Mouse (Mus musculus) testis, adult 2 months (tissue): Measurements from ENCODE around the gene Myh9.

Source experiments
- CTCF ChIP-seq: fragments of 200-500 bp; IDR thresholded peaks from 2 replicates; pipeline ENCODE4 v1.5.1; 2012; ENCODE audit warnings: low read depth, mild to moderate bottlenecking, inconsistent platforms, low read length, moderate library complexity; ENCODE audit not compliant: control insufficient read depth, insufficient read depth, insufficient replicate concordance
- POLR2A ChIP-seq: fragments of 200-500 bp; IDR thresholded peaks from 2 replicates; pipeline ENCODE4 v1.6.1; 2012; ENCODE audit warnings: low read depth, mild to moderate bottlenecking, inconsistent platforms, low read length, moderate library complexity; ENCODE audit not compliant: control insufficient read depth

DNA sequence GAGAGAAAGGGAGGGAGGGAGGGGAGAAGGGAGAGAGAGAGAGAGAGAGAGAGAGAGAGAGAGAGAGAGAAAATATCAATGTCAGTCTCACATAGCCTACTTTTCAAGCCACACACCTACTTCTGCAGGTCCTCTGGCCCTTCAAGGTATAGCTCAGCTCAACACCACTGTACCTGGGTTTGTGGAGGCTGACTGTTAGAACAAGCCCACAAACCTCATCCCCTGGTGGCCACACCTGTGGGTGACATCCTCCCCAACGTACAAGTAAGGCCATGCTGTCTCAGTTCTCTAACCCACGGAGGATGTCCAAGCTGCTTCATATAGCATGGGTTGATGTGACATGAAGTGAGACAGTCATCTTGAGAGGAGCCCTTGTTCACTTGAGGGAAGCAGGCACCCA, 35.2 kb upstream of the Myh9 start:
- TF ChIP-seq POLR2A = no peak
- no peak for TF ChIP-seq CTCF
